Mouse (Mus musculus) myocyte (in vitro differentiated cells): ENCODE results near the gene Nt5c2. TPM values are rescaled to one million over a fixed set of nuclear protein-coding genes. Genes with fewer than 3 reads are reported as not detected.

Experiments
- H3K27me3 ChIP-seq: one replicate; pipeline ENCODE4 v1.6.1; 2011; ENCODE audit not compliant: control insufficient read depth, insufficient read depth, insufficient read length
- H3K36me3 ChIP-seq: one replicate; pipeline ENCODE4 v1.6.1; 2011; ENCODE audit not compliant: control insufficient read depth, insufficient read depth
- H3K4me2 ChIP-seq: one replicate; pipeline ENCODE4 v1.6.1; 2011; ENCODE audit warnings: low read depth, control low read depth
- H3K4me3 ChIP-seq: one replicate; pipeline ENCODE4 v1.5.1; 2011; ENCODE audit warnings: mild to moderate bottlenecking, control low read depth, moderate library complexity
- H3K79me2 ChIP-seq: one replicate; pipeline ENCODE4 v1.6.1; 2011; ENCODE audit not compliant: control insufficient read depth, insufficient read depth
- H3ac ChIP-seq: one replicate; pipeline ENCODE4 v1.6.1; 2011; ENCODE audit not compliant: control insufficient read depth, insufficient read length
- CEBPB ChIP-seq: IDR thresholded peaks from 2 replicates; pipeline ENCODE4 v1.6.1; 2011; ENCODE audit warnings: mild to moderate bottlenecking, moderate library complexity; ENCODE audit not compliant: poor library complexity, insufficient read depth, severe bottlenecking
- E2F4 ChIP-seq: IDR thresholded peaks from one replicate; pipeline ENCODE4 v1.6.1; 2011; ENCODE audit warnings: mild to moderate bottlenecking, control low read depth, moderate library complexity; ENCODE audit not compliant: insufficient read depth
- MAX ChIP-seq: IDR thresholded peaks from one replicate; pipeline ENCODE4 v1.6.1; 2011; ENCODE audit warnings: low read depth, mild to moderate bottlenecking, control low read depth
- MYOD1 ChIP-seq, 3 experiments: IDR thresholded peaks; one replicate each; pipeline ENCODE4 v1.6.1; 2011; ENCODE audit warnings: control low read depth in 2 of 3, low read depth in 2 of 3, mild to moderate bottlenecking in 2 of 3, moderate library complexity in 1 of 3; ENCODE audit not compliant: insufficient read length in 2 of 3, control insufficient read depth in 1 of 3
- MYOG ChIP-seq, 3 experiments: IDR thresholded peaks; one replicate each; pipeline ENCODE4 v1.6.1; 2011; ENCODE audit warnings: control low read depth in 2 of 3, low read depth in 2 of 3, mild to moderate bottlenecking in 2 of 3; ENCODE audit not compliant: insufficient read length in 2 of 3, control insufficient read depth in 1 of 3, insufficient read depth in 1 of 3
- POLR2A ChIP-seq: IDR thresholded peaks from one replicate; pipeline ENCODE4 v1.6.1; 2011; ENCODE audit warnings: low read depth, mild to moderate bottlenecking, control low read depth, moderate library complexity; ENCODE audit not compliant: insufficient read length
- POLR2AphosphoS2 ChIP-seq: IDR thresholded peaks from one replicate; pipeline ENCODE4 v1.6.1; 2011; ENCODE audit warnings: low read depth, control low read depth; ENCODE audit not compliant: insufficient read length
- REST ChIP-seq: IDR thresholded peaks from one replicate; pipeline ENCODE4 v1.6.1; 2011; ENCODE audit warnings: mild to moderate bottlenecking, control low read depth, moderate library complexity; ENCODE audit not compliant: insufficient read depth, insufficient read length
- SRF ChIP-seq: IDR thresholded peaks from one replicate; pipeline ENCODE4 v1.6.1; 2011; ENCODE audit warnings: low read depth; ENCODE audit not compliant: control insufficient read depth, insufficient read length
- TCF12 ChIP-seq: IDR thresholded peaks from one replicate; pipeline ENCODE4 v1.6.1; 2011; ENCODE audit warnings: mild to moderate bottlenecking, control low read depth; ENCODE audit not compliant: poor library complexity, insufficient read depth, severe bottlenecking
- TCF3 ChIP-seq: IDR thresholded peaks from one replicate; pipeline ENCODE4 v1.6.1; 2011; ENCODE audit warnings: low read depth, control low read depth; ENCODE audit not compliant: insufficient read length
- USF1 ChIP-seq: IDR thresholded peaks from one replicate; pipeline ENCODE4 v1.6.1; 2011; ENCODE audit warnings: low read depth, mild to moderate bottlenecking, control low read depth, moderate library complexity
- polyA plus RNA-seq: library from polyadenylated mRNA; unstranded; fragments of >200 nt; fragmentation: generic; extraction: Trizol; gene quantifications from one replicate; pipeline ENCODE4 v1.2.1, GENCODE M21; 2012; ENCODE audit warnings: missing spikeins

Nt5c2 gene
- polyA plus RNA-seq, 1 experiment, result 19.5 TPM

GRCm38 (mm10) chr19:46908207-46908606, 106.7 kb downstream of the Nt5c2 start:
- TF ChIP-seq MAX (no peak), SRF (no peak), POLR2A (no peak), POLR2AphosphoS2 (no peak), MYOG (IDR thresholded peaks at IDR 0.05; ENCODE audit: control insufficient read depth in 1 of 3, insufficient read depth in 1 of 3, insufficient read length in 2 of 3, low read depth in 2 of 3) (no peak), USF1 (no peak), TCF12 (no peak), E2F4 (no peak), MYOD1 (IDR thresholded peaks at IDR 0.05; ENCODE audit: control insufficient read depth in 1 of 3, insufficient read length in 2 of 3, low read depth in 2 of 3) (no peak), TCF3 (no peak), REST (no peak), CEBPB (no peak)
- Histone ChIP-seq H3ac (no peak overlapping the region), H3K36me3 (peaks cover 6% of the 10 kb centered on the region), H3K27me3 (no peaks in the 10 kb centered on the region), H3K4me3 (no peak overlapping the region), H3K79me2 (peaks cover 44% of the 10 kb centered on the region), H3K4me2 (no peak overlapping the region)

GRCm38 (mm10) chr19:46905971-46906370, 109.0 kb downstream of the Nt5c2 start:
- H3ac ChIP-seq, result no peak overlapping the region
- no peak overlapping the region for H3K4me2 ChIP-seq
- TF ChIP-seq MYOG (IDR thresholded peaks at IDR 0.05; ENCODE audit: control insufficient read depth in 1 of 3, insufficient read depth in 1 of 3, insufficient read length in 2 of 3, low read depth in 2 of 3) (no peak), POLR2A (no peak), MYOD1 (IDR thresholded peaks at IDR 0.05; ENCODE audit: control insufficient read depth in 1 of 3, insufficient read length in 2 of 3, low read depth in 2 of 3) (no peak), POLR2AphosphoS2 (no peak), SRF (no peak), CEBPB (no peak)
- H3K79me2 ChIP-seq, result peaks cover 25% of the 10 kb centered on the region
- peaks cover 6% of the 10 kb centered on the region for H3K36me3 ChIP-seq
- H3K27me3 ChIP-seq, result no peaks in the 10 kb centered on the region
- H3K4me3 ChIP-seq, result no peak overlapping the region

- Histone ChIP-seq H3K79me2 (peaks cover 19% of the 10 kb centered on the region), H3K36me3 (peaks cover 6% of the 10 kb centered on the region), H3K4me3 (no peak overlapping the region), H3ac (no peak overlapping the region), H3K4me2 (no peak overlapping the region), H3K27me3 (no peaks in the 10 kb centered on the region)
- TF ChIP-seq MAX (no peak), MYOG (IDR thresholded peaks at IDR 0.05; ENCODE audit: control insufficient read depth in 1 of 3, insufficient read depth in 1 of 3, insufficient read length in 2 of 3, low read depth in 2 of 3) (no peak), USF1 (no peak), REST (no peak), TCF3 (no peak), MYOD1 (IDR thresholded peaks at IDR 0.05; ENCODE audit: control insufficient read depth in 1 of 3, insufficient read length in 2 of 3, low read depth in 2 of 3) (no peak), E2F4 (no peak), POLR2AphosphoS2 (no peak), CEBPB (no peak), TCF12 (no peak), SRF (no peak), POLR2A (no peak)
These were observed 109.6 kb downstream of the Nt5c2 start for GRCm38 (mm10) chr19:46905383-46905782.

GRCm38 (mm10) chr19:46904907-46905306, 110.0 kb downstream of the Nt5c2 start:
- Histone ChIP-seq H3K79me2 (peaks cover 15% of the 10 kb centered on the region), H3K36me3 (peaks cover 6% of the 10 kb centered on the region), H3K27me3 (no peaks in the 10 kb centered on the region), H3K4me3 (no peak overlapping the region), H3ac (no peak overlapping the region), H3K4me2 (no peak overlapping the region)
- TF ChIP-seq TCF12, result no peak
- TF ChIP-seq REST, result no peak
- TF ChIP-seq MYOD1 (IDR thresholded peaks at IDR 0.05; ENCODE audit: control insufficient read depth in 1 of 3, insufficient read length in 2 of 3, low read depth in 2 of 3), result no peak
- TF ChIP-seq USF1, result no peak
- TF ChIP-seq POLR2AphosphoS2, result no peak
- TF ChIP-seq SRF, result no peak
- no peak for TF ChIP-seq E2F4
- TF ChIP-seq MYOG (IDR thresholded peaks at IDR 0.05; ENCODE audit: control insufficient read depth in 1 of 3, insufficient read depth in 1 of 3, insufficient read length in 2 of 3, low read depth in 2 of 3), result no peak
- TF ChIP-seq CEBPB, result no peak
- no peak for TF ChIP-seq POLR2A
- TF ChIP-seq MAX, result no peak
- TF ChIP-seq TCF3, result no peak

- peaks cover 9% of the 10 kb centered on the region for H3K79me2 ChIP-seq
- H3K36me3 ChIP-seq, result peaks cover 9% of the 10 kb centered on the region
- H3K4me2 ChIP-seq, result no peak overlapping the region
- H3K27me3 ChIP-seq, result no peaks in the 10 kb centered on the region
- no peak for TF ChIP-seq TCF12
- TF ChIP-seq CEBPB, result no peak
- no peak for TF ChIP-seq POLR2AphosphoS2
- no peak for TF ChIP-seq MAX
- TF ChIP-seq POLR2A, result no peak
- no peak for TF ChIP-seq SRF
- TF ChIP-seq MYOG (IDR thresholded peaks at IDR 0.05; ENCODE audit: control insufficient read depth in 1 of 3, insufficient read depth in 1 of 3, insufficient read length in 2 of 3, low read depth in 2 of 3), result no peak
- no peak for TF ChIP-seq E2F4
- no peak for TF ChIP-seq TCF3
- TF ChIP-seq REST, result no peak
- no peak for TF ChIP-seq USF1
- TF ChIP-seq MYOD1 (IDR thresholded peaks at IDR 0.05; ENCODE audit: control insufficient read depth in 1 of 3, insufficient read length in 2 of 3, low read depth in 2 of 3), result no peak
- H3K4me3 ChIP-seq, result no peak overlapping the region
- H3ac ChIP-seq, result no peak overlapping the region
These were observed 111.6 kb downstream of the Nt5c2 start for GRCm38 (mm10) chr19:46903379-46903778.
